ENCODE assay signal across 8 mouse cellular contexts in genomic region chr7:119860971-119861334, GRCm38 (mm10). TPM values are rescaled to one million over a fixed set of nuclear protein-coding genes. Genes with fewer than 3 reads are reported as not detected.
A peak's percentile ranks its signal among the peaks of the same experiment; 100 is the strongest.
DNase-seq lines count a peak whose midpoint lies in the region; ATAC-seq and TF ChIP-seq lines count a peak whose summit lies in the region.
"Had no signal": no experiment of that assay in that cellular context is flagged by ENCODE, and none has a peak within 500 bp of the region (broad histone marks: within the 10 kb centered on the region; RNA-seq: fewer than 3 reads in every experiment).

No protein-coding gene starts in this region.

- no peak overlapping the region for H3K9ac ChIP-seq in hindbrain, embryonic 11.5 days (ENCODE audit: low read depth, low read length)
- no peak overlapping the region for H3K9ac ChIP-seq in hindbrain, embryonic 12.5 days
- H3K9ac ChIP-seq in CH12.LX (ENCODE audit: insufficient read depth, low read depth) (peak overlapping the region; percentile 84), ES-E14 (ENCODE audit: insufficient read depth, low read depth, low read length, poor library complexity, severe bottlenecking) (no peak overlapping the region)
- H3K9ac ChIP-seq in intestine, postnatal 0 days (ENCODE audit: low read depth, low read length): no peak overlapping the region

- no peak overlapping the region for H3K4me3 ChIP-seq in hindbrain, embryonic 11.5 days (ENCODE audit: low read depth, low read length)
- H3K4me3 ChIP-seq in hindbrain, embryonic 12.5 days: no peak overlapping the region
- H3K4me3 ChIP-seq in CH12.LX (replicated peaks in 1 of 3; ENCODE audit: low read depth in 2 of 3, low read length in 2 of 3, poor library complexity in 1 of 3): peak overlapping the region in 2 of 3 experiments; percentile 39 to 44
- peak overlapping the region in 1 of 2 experiments; percentile 13; a peak in 2 of 4 replicates for H3K4me3 ChIP-seq in ES-E14 (ENCODE audit: insufficient read depth in 1 of 2, low read depth in 1 of 2, low read length in 2 of 2, poor library complexity in 1 of 2, severe bottlenecking in 1 of 2)
- H3K4me3 ChIP-seq in intestine, postnatal 0 days (ENCODE audit: low read depth, low read length): no peak overlapping the region
- H3K4me3 ChIP-seq: left cerebral cortex, adult 2 months had no signal

- no peaks in the 10 kb centered on the region for H3K4me1 ChIP-seq in hindbrain, embryonic 11.5 days (replicated peaks; ENCODE audit: control insufficient read depth, insufficient read depth, low read length)
- peaks cover 16% of the 10 kb centered on the region for H3K4me1 ChIP-seq in hindbrain, embryonic 12.5 days
- H3K4me1 ChIP-seq in CH12.LX (ENCODE audit: control insufficient read depth in 1 of 2, insufficient read depth in 2 of 2) (peaks cover 21 to 65% of the 10 kb centered on the region in 2 experiments), ES-E14 (ENCODE audit: control insufficient read depth in 2 of 2, insufficient read depth in 2 of 2, low read length in 2 of 2, poor library complexity in 1 of 2) (peaks cover 13 to 22% of the 10 kb centered on the region in 2 experiments)
- peaks cover 13% of the 10 kb centered on the region; the same call in 1 of the 2 replicates for H3K4me1 ChIP-seq in intestine, postnatal 0 days (replicated peaks; ENCODE audit: control insufficient read depth, insufficient read depth, low read length)

- no peaks in the 10 kb centered on the region; the same call in 1 of the 2 replicates for H3K36me3 ChIP-seq in hindbrain, embryonic 11.5 days (ENCODE audit: control insufficient read depth, insufficient read depth, low read length)
- H3K36me3 ChIP-seq in hindbrain, embryonic 12.5 days: peaks cover 17% of the 10 kb centered on the region
- H3K36me3 ChIP-seq in CH12.LX (replicated peaks in 1 of 2; ENCODE audit: control insufficient read depth in 1 of 2, insufficient read depth in 1 of 2, low read length in 1 of 2): peaks cover 6 to 32% of the 10 kb centered on the region in 2 experiments
- peaks cover 7% of the 10 kb centered on the region for H3K36me3 ChIP-seq in ES-E14 (ENCODE audit: control insufficient read depth, insufficient read depth, low read length, poor library complexity, severe bottlenecking)
- H3K36me3 ChIP-seq in intestine, postnatal 0 days (ENCODE audit: control insufficient read depth, insufficient read depth): peaks cover 8% of the 10 kb centered on the region

- dilution Hi-C loops in CH12.LX (cut with MboI; ENCODE audit: extremely low pct_ligation_motif_present, extremely low pct_unique_long_range_greater_than_20kb, low sequenced_read_pairs): no loop called here

- no peaks in the 10 kb centered on the region for H3K9me3 ChIP-seq in hindbrain, embryonic 11.5 days (ENCODE audit: control insufficient read depth, low read length)
- H3K9me3 ChIP-seq in hindbrain, embryonic 12.5 days (replicated peaks): no peaks in the 10 kb centered on the region
- no peaks in the 10 kb centered on the region for H3K9me3 ChIP-seq in CH12.LX (replicated peaks; ENCODE audit: low read length)
- H3K9me3 ChIP-seq in ES-E14 (ENCODE audit: control insufficient read depth, insufficient read depth, low read depth, low read length): no peaks in the 10 kb centered on the region
- H3K9me3 ChIP-seq in intestine, postnatal 0 days (ENCODE audit: control insufficient read depth): no peaks in the 10 kb centered on the region

- TF ChIP-seq CTCF in CH12.LX (conservative IDR thresholded peaks at IDR 0.05 in 1 of 2, IDR thresholded peaks at IDR 0.05 in 1 of 2; ENCODE audit: low read depth in 2 of 2, low read length in 2 of 2): no peak
- TF ChIP-seq CTCF in intestine, postnatal 0 days (IDR thresholded peaks at IDR 0.05; ENCODE audit: low read depth): no peak

- no peak overlapping the region for H3K4me2 ChIP-seq in hindbrain, embryonic 11.5 days (replicated peaks; ENCODE audit: low read depth, low read length)
- H3K4me2 ChIP-seq in hindbrain, embryonic 12.5 days (replicated peaks): no peak overlapping the region
- H3K4me2 ChIP-seq in CH12.LX (ENCODE audit: insufficient read depth, low read depth, poor library complexity, severe bottlenecking): peak overlapping the region; percentile 82
- H3K4me2 ChIP-seq in intestine, postnatal 0 days (replicated peaks; ENCODE audit: low read depth): no peak overlapping the region

- DNase-seq in hindbrain, embryonic 11.5 days (ENCODE audit: low spot score): no peak
- DNase-seq in CH12.LX (ENCODE audit: extremely low read depth) (no peak), ES-E14 (ENCODE audit: low read depth, low spot score) (no peak)
- no peak for DNase-seq in cerebellum, postnatal 14 days
- DNase-seq in frontal cortex, postnatal 14 days (ENCODE audit: low spot score in 2 of 2): no peak

- TF ChIP-seq EP300 in CH12.LX (IDR thresholded peaks at IDR 0.05; ENCODE audit: low read length): no peak

- no peak for TF ChIP-seq RAD21 in CH12.LX (IDR thresholded peaks at IDR 0.05; ENCODE audit: low read depth, low read length)

- H3K27me3 ChIP-seq in hindbrain, embryonic 11.5 days (ENCODE audit: control insufficient read depth, insufficient read depth, low read length): no peaks in the 10 kb centered on the region
- no peaks in the 10 kb centered on the region for H3K27me3 ChIP-seq in hindbrain, embryonic 12.5 days
- no peaks in the 10 kb centered on the region for H3K27me3 ChIP-seq in CH12.LX (replicated peaks)
- H3K27me3 ChIP-seq in intestine, postnatal 0 days (replicated peaks; ENCODE audit: control insufficient read depth, insufficient read depth, low read length): no peaks in the 10 kb centered on the region

- no peak for ATAC-seq in hindbrain, embryonic 11.5 days (ENCODE audit: low FRiP score)
- no peak for ATAC-seq in hindbrain, embryonic 12.5 days (ENCODE audit: low FRiP score)
- ATAC-seq in intestine, postnatal 0 days: peak; percentile 89

- no peak for TF ChIP-seq POLR2A in CH12.LX (IDR thresholded peaks at IDR 0.05; ENCODE audit: low read depth, low read length)

- in situ Hi-C loops in CH12.LX (cut with MboI; ENCODE audit: low pct_ligation_motif_present, low pct_unique_long_range_greater_than_20kb, low sequenced_read_pairs) (loop anchor here (25.0 kb wide), 1 partner anchor 201 kb away; no protein-coding TSS in a partner anchor), ES-E14 (cut with MboI; ENCODE audit: low sequenced_read_pairs in 2 of 2, unreplicated experiment in 2 of 2) (no loop called here)

- 0 out of 2 replicates have a peak overlapping the region, but pooled peaks have one; percentile 38 for H3K27ac ChIP-seq in hindbrain, embryonic 11.5 days (ENCODE audit: low read depth, low read length)
- no peak overlapping the region for H3K27ac ChIP-seq in hindbrain, embryonic 12.5 days
- H3K27ac ChIP-seq in CH12.LX (ENCODE audit: insufficient read depth, low read depth): no peak overlapping the region
- peak overlapping the region; percentile 89; the same call in 1 of the 2 replicates for H3K27ac ChIP-seq in ES-E14 (ENCODE audit: insufficient read depth, low read depth, low read length, poor library complexity, severe bottlenecking)
- H3K27ac ChIP-seq in intestine, postnatal 0 days (ENCODE audit: low read depth, low read length): peak overlapping the region; percentile 55

- no peaks in the 10 kb centered on the region for H3K79me2 ChIP-seq in CH12.LX (replicated peaks; ENCODE audit: control insufficient read depth, extremely low read depth, insufficient read depth, poor library complexity, severe bottlenecking)

TF ChIP-seq in CH12.LX, 34 proteins besides CTCF, POLR2A, EP300 and RAD21 (continues in another document):
- TF ChIP-seq MAZ (IDR thresholded peaks at IDR 0.05; ENCODE audit: low read depth, low read length) (no peak), PAX5 (IDR thresholded peaks at IDR 0.05; ENCODE audit: low read length) (no peak), CHD2 (IDR thresholded peaks at IDR 0.05; ENCODE audit: low read length) (no peak), USF2 (conservative IDR thresholded peaks at IDR 0.05; ENCODE audit: low read depth, low read length) (no peak), UBTF (IDR thresholded peaks at IDR 0.05; ENCODE audit: low read depth, low read length) (no peak), ETS1 (conservative IDR thresholded peaks at IDR 0.05; ENCODE audit: low read depth, low read length) (no peak), JUN (IDR thresholded peaks at IDR 0.05; ENCODE audit: insufficient read depth, low read depth, low read length) (no peak), ZMIZ1 (IDR thresholded peaks at IDR 0.05; ENCODE audit: low read depth, low read length) (no peak), MXI1 (IDR thresholded peaks at IDR 0.05; ENCODE audit: low read depth, low read length) (no peak)

TF ChIP-seq in ES-E14, 5 proteins besides CTCF, POLR2A, EP300 and RAD21:
- TF ChIP-seq CHD2 (IDR thresholded peaks at IDR 0.05; ENCODE audit: low read depth, low read length): no peak
- TF ChIP-seq HCFC1 (IDR thresholded peaks at IDR 0.05; ENCODE audit: borderline replicate concordance, insufficient read depth, low read length): no peak

RNA-seq across cellular contexts. Expression of gene Lyrm1, which starts 34.7 kb away (rescaled TPM):
- 16.1 and 16.7 TPM in 2 replicates for polyA plus RNA-seq in hindbrain, embryonic 11.5 days (2014; fragmentation: Nextera tagmentation; extraction: Ambion mirVana)
- polyA plus RNA-seq in hindbrain, embryonic 12.5 days (2016; fragmentation: Nextera tagmentation; extraction: Ambion mirVana): 14.0 and 15.2 TPM in 2 replicates
- 4.6 and 5.5 TPM in 2 replicates for total RNA-seq in CH12.LX (2012; rRNA removed)
- 10.3 and 10.9 TPM in 2 replicates for total RNA-seq in CH12.LX (2014; rRNA removed)
- 3.7 and 7.9 TPM in 2 replicates for polyA plus RNA-seq in CH12.LX (2012; ENCODE audit: insufficient read length, low read depth)
- total RNA-seq in ES-E14 (2012; rRNA removed): 1.4 and 3.8 TPM in 2 replicates
- 11.8 and 12.5 TPM in 2 replicates for polyA plus RNA-seq in intestine, postnatal 0 days (2015; fragmentation: Nextera tagmentation; extraction: Ambion mirVana)

RNA-seq across cellular contexts. Expression of gene Dcun1d3, which starts 35.1 kb away (rescaled TPM):
- 10.0 and 11.8 TPM in 2 replicates for polyA plus RNA-seq in hindbrain, embryonic 11.5 days (2014; fragmentation: Nextera tagmentation; extraction: Ambion mirVana)
- 16.5 and 20.0 TPM in 2 replicates for polyA plus RNA-seq in hindbrain, embryonic 12.5 days (2016; fragmentation: Nextera tagmentation; extraction: Ambion mirVana)
- 2.6 and 4.2 TPM in 2 replicates for total RNA-seq in CH12.LX (2012; rRNA removed)
- 5.2 and 5.9 TPM in 2 replicates for total RNA-seq in CH12.LX (2014; rRNA removed)
- polyA plus RNA-seq in CH12.LX (2012; ENCODE audit: insufficient read length, low read depth): 2.4 and 3.2 TPM in 2 replicates
- total RNA-seq in ES-E14 (2012; rRNA removed): 26.1 and 27.1 TPM in 2 replicates
- polyA plus RNA-seq in intestine, postnatal 0 days (2015; fragmentation: Nextera tagmentation; extraction: Ambion mirVana): 11.9 and 15.8 TPM in 2 replicates

Comparison
In these comparisons a context has a peak if more than half of its experiments do, and no peak if none do; other contexts are left out.
1. H3K27ac ChIP-seq: peak in hindbrain, embryonic 11.5 days (single experiment), ES-E14 (single experiment) and intestine, postnatal 0 days (single experiment); none in hindbrain, embryonic 12.5 days (single experiment) and CH12.LX (single experiment).
2. H3K4me3 ChIP-seq: peak in CH12.LX (2 of 3); none in hindbrain, embryonic 11.5 days (single experiment), hindbrain, embryonic 12.5 days (single experiment) and intestine, postnatal 0 days (single experiment).